8 mouse cellular contexts compared by ENCODE assay signal in the genomic region with DNA sequence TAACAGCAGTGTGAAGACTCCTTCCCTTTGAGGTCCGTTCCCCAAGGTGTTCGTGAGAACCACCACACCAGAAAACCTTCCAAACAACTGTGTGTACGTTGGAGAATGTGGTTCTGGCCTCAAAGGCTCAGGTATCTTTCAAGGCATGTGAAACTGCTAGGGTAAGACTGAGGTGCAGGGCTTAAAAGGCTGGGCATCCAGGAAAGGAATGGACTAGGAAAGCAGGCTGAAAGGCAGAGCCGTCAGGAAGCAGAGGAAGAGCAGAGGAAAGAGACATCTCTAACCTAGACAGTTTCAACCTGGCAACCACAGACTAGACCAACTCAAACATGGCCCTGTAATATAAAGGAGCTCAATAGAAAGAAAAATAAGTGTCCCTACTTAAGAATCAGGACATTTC. TPM values are rescaled to one million over a fixed set of nuclear protein-coding genes. Genes with fewer than 3 reads are reported as not detected.
A peak's percentile ranks its signal among the peaks of the same experiment; 100 is the strongest.
DNase-seq lines count a peak whose midpoint lies in the region; ATAC-seq and TF ChIP-seq lines count a peak whose summit lies in the region.

No protein-coding gene starts in this region.

- H3K9me3 ChIP-seq in intestine, embryonic 15.5 days = no peaks in the 10 kb centered on the region
- H3K9me3 ChIP-seq in midbrain, postnatal 0 days (ENCODE audit: low read length) = no peaks in the 10 kb centered on the region

- H3K27me3 ChIP-seq in intestine, embryonic 15.5 days (replicated peaks) = no peaks in the 10 kb centered on the region
- H3K27me3 ChIP-seq in midbrain, postnatal 0 days (ENCODE audit: insufficient read depth, low read length) = no peaks in the 10 kb centered on the region

- intact Hi-C loops in left cerebral cortex, adult 2 months (cut with DNase I) = no loop called here
- intact Hi-C loops in left cerebral cortex, postnatal 10 days (cut with DNase I) = no loop called here

- H3K36me3 ChIP-seq in intestine, embryonic 15.5 days = 0 out of 2 replicates have a peak, but pooled peaks cover 5% of the 10 kb centered on the region
- 0 out of 2 replicates have a peak, but pooled peaks cover 5% of the 10 kb centered on the region for H3K36me3 ChIP-seq in midbrain, postnatal 0 days (ENCODE audit: insufficient read depth, low read length)

- peak overlapping the region; percentile 68 for H3K4me2 ChIP-seq in intestine, embryonic 15.5 days (replicated peaks)
- H3K4me2 ChIP-seq in midbrain, postnatal 0 days (ENCODE audit: low read depth, low read length, poor library complexity, severe bottlenecking) = peak overlapping the region; percentile 89; the same call in 1 of the 2 replicates

- no peak for TF ChIP-seq CTCF in left cerebral cortex, adult 2 months (IDR thresholded peaks at IDR 0.05)
- TF ChIP-seq CTCF in embryonic fibroblast, embryonic 13.5 days (IDR thresholded peaks at IDR 0.05; ENCODE audit: borderline replicate concordance, insufficient read depth, low read length) = no peak
- TF ChIP-seq CTCF in midbrain, postnatal 0 days (IDR thresholded peaks at IDR 0.05) = no peak

- no peak for TF ChIP-seq POLR2A in embryonic fibroblast, embryonic 13.5 days (IDR thresholded peaks at IDR 0.05; ENCODE audit: low read depth, low read length)

- H3K27ac ChIP-seq in left cerebral cortex, adult 2 months = no peak overlapping the region
- H3K27ac ChIP-seq in embryonic fibroblast, embryonic 13.5 days (ENCODE audit: insufficient read depth, low read length) = no peak overlapping the region
- H3K27ac ChIP-seq in intestine, embryonic 15.5 days = no peak overlapping the region
- no peak overlapping the region for H3K27ac ChIP-seq in midbrain, postnatal 0 days (ENCODE audit: low read depth, low read length)

- no peak for DNase-seq in left cerebral cortex, adult 2 months (ENCODE audit: extremely low spot score in 1 of 2, low spot score in 2 of 2)
- DNase-seq in left cerebral cortex, postnatal 10 days (ENCODE audit: extremely low spot score in 1 of 2, low spot score in 2 of 2) = no peak
- no peak for DNase-seq in midbrain, postnatal 0 days (ENCODE audit: low spot score)
- DNase-seq in gastrocnemius, postnatal 4 days (ENCODE audit: low spot score in 2 of 2) = no peak
- DNase-seq in kidney, adult 11 months = no peak
- DNase-seq in ovary, postnatal 14 days (ENCODE audit: low spot score) = no peak

- H3K4me1 ChIP-seq in embryonic fibroblast, embryonic 13.5 days (ENCODE audit: control insufficient read depth, insufficient read depth, low read length) = peaks cover 6% of the 10 kb centered on the region
- peaks cover 6% of the 10 kb centered on the region for H3K4me1 ChIP-seq in intestine, embryonic 15.5 days (replicated peaks)
- peaks cover 15% of the 10 kb centered on the region; the same call in 1 of the 2 replicates for H3K4me1 ChIP-seq in midbrain, postnatal 0 days (ENCODE audit: insufficient read depth, low read length)

- ATAC-seq in intestine, embryonic 15.5 days = no peak
- no peak for ATAC-seq in midbrain, postnatal 0 days (ENCODE audit: low FRiP score)

- H3K4me3 ChIP-seq in left cerebral cortex, adult 2 months = peak overlapping the region; percentile 79
- H3K4me3 ChIP-seq in embryonic fibroblast, embryonic 13.5 days (ENCODE audit: insufficient read depth, low read length) = peak overlapping the region; percentile 92
- peak overlapping the region; percentile 99; the same call in 1 of the 2 replicates for H3K4me3 ChIP-seq in intestine, embryonic 15.5 days (replicated peaks)
- H3K4me3 ChIP-seq in midbrain, postnatal 0 days (ENCODE audit: low read depth, low read length) = peak overlapping the region; percentile 94; the same call in 1 of the 2 replicates

- H3K9ac ChIP-seq in intestine, embryonic 15.5 days = 0 out of 2 replicates have a peak overlapping the region, but pooled peaks have one; percentile 81
- no peak overlapping the region for H3K9ac ChIP-seq in midbrain, postnatal 0 days (replicated peaks; ENCODE audit: low read length, poor library complexity, severe bottlenecking)

- WGBS in intestine, embryonic 15.5 days = 74% methylated on average over 4 of the region's 4 CpGs
- 85% methylated on average over 4 of the region's 4 CpGs for WGBS in midbrain, postnatal 0 days

RNA-seq across cellular contexts. Expression of gene Otulin, which starts 1.4 kb away (rescaled TPM):
- total RNA-seq in left cerebral cortex, adult 2 months (2021) = 10 to 100 TPM; 18.8 to 21.4 TPM
- total RNA-seq in left cerebral cortex, postnatal 10 days (2021) = 10 to 100 TPM; 22.8 to 28.6 TPM
- polyA plus RNA-seq in embryonic fibroblast, embryonic 13.5 days (2011; ENCODE audit: insufficient read length, low read depth, missing spikeins) = 23.3 and 25.3 TPM in 2 replicates
- 31.3 and 32.8 TPM in 2 replicates for polyA plus RNA-seq in intestine, embryonic 15.5 days (2015; fragmentation: Nextera tagmentation; extraction: Ambion mirVana)
- total RNA-seq in midbrain, postnatal 0 days (2014; rRNA removed) = 17.8 and 24.7 TPM in 2 replicates
- 19.6 and 23.9 TPM in 2 replicates for polyA plus RNA-seq in midbrain, postnatal 0 days (2015; fragmentation: Nextera tagmentation; extraction: Ambion mirVana)
- 10 to 100 TPM; 23.8 to 28.1 TPM for total RNA-seq in gastrocnemius, postnatal 4 days (2021)

RNA-seq across cellular contexts. Expression of gene Otulinl, which starts 52.3 kb away (rescaled TPM):
- 10 to 100 TPM; 21.1 to 30.0 TPM for total RNA-seq in left cerebral cortex, adult 2 months (2021)
- 10 to 100 TPM; 26.2 to 26.5 TPM for total RNA-seq in left cerebral cortex, postnatal 10 days (2021)
- 5.9 and 15.6 TPM in 2 replicates for polyA plus RNA-seq in embryonic fibroblast, embryonic 13.5 days (2011; ENCODE audit: insufficient read length, low read depth, missing spikeins)
- 10.9 and 11.4 TPM in 2 replicates for polyA plus RNA-seq in intestine, embryonic 15.5 days (2015; fragmentation: Nextera tagmentation; extraction: Ambion mirVana)
- 6.2 and 6.4 TPM in 2 replicates for total RNA-seq in midbrain, postnatal 0 days (2014; rRNA removed)
- 13.0 and 14.9 TPM in 2 replicates for polyA plus RNA-seq in midbrain, postnatal 0 days (2015; fragmentation: Nextera tagmentation; extraction: Ambion mirVana)
- total RNA-seq in gastrocnemius, postnatal 4 days (2021) = 1 to 10 TPM; 5.5 to 6.2 TPM
